Mouse (Mus musculus) cerebral cortex, adult 2 months (tissue): ENCODE results near the gene Cnpy2.

Experiments used
- WGBS: fragments of 180-500 bp; shearing (Covaris S2); methylation state at CpG from one replicate; pipeline ENCODE4 v1.1.7; 2018; 5-methylcytosine and 5-hydroxymethylcytosine counted together

Gene Cnpy2

DNA sequence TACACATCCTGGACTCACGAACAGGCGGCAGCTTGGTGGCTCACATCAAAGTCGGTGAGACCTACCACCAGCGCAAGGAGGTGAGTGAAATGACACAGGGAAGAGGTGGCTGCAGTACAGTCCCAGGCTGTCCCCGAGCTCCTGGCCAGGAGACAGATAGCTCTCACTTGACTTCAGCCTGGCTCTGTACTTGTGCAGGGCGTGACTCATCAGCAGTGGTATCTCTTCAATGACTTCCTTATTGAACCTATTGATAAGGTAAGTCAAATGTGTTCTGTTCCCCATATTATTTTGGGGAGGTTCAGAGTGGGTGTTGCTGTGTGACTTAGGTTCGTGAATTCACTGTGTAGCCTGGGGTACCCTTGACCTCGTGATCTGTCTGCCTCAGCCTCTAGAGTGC lies 6.7 kb upstream of the Cnpy2 start:
- WGBS = 93% methylated on average over 8 of the region's 8 CpGs

DNA sequence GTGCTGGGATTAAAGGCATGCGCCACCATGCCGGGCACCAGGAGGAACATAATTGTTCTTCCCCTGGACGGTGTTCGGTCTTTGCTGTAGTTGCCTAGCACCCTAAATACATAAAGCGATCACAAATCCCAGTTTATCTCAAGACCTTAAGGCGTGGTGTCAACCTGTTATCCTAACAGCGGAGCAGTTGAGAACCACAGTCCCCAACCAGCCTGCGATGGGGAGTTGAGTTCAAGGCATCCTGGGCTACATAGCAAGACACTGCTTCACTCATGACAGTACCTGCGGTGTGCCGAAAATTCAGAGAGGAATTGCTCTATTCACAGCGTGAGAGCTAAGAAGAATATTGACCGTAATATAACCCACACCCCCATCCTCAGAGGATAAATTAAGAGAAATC lies 618 bp upstream of the Cnpy2 start:
- 53% methylated on average over 12 of the region's 12 CpGs for WGBS

DNA sequence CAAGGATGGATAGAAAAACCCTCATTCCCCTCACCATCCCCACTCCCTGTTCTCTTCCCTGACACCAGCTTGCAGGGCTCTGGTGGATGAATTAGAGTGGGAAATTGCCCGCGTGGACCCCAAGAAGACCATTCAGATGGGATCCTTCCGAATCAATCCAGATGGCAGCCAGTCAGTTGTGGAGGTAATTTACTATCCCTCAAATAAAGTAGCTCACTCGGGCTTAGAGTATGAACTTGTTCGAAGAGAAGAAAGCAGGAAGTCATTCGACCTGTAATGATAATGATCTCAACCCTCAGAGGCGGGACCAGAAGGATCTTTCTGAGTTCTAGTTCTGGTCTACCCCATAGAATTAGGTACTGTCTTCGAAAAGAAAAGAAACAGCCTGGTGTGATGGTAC lies 1.3 kb downstream of the Cnpy2 start:
- WGBS = 77% methylated on average over 8 of the region's 8 CpGs

DNA sequence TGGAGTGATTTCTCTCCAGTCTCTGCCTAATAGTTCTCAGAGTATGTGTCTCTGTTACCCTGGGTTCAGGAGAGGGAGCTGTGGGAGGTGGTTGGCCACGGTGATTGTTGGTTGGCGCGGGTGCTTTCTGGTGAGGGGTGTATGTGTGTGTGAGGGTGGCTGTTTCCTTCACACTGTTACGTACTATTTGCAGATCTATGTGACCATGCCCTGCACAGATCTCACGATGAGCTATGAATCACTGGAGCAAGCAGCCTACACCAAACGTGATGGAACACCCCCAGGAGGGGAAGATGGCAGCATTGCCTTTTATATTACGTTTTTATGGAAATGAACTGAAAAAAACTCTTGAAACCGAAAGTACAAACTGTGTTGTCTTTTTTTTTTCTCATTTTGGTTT lies 4.6 kb downstream of the Cnpy2 start:
- 52% methylated on average over 8 of the region's 8 CpGs for WGBS

DNA sequence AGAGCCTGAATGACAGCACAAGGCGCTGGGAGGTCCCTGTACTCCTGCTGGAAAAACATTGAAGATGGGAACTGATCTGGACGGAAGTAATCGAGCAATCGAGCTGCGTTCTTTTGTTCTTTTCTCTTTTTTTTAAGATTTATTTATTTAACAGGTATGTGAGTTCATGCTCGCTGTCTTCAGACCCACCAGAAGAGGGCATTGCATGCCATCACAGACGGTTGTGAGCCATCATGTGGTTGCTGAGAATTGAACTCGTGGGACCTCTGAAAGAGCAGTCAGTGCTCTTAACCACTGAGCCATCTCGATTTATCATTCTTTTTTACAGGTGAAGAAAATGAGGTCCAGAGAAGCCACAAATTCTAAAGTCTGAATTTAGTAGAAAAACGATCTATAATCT lies 5.4 kb downstream of the Cnpy2 start:
- 85% methylated on average over 10 of the region's 10 CpGs for WGBS

DNA sequence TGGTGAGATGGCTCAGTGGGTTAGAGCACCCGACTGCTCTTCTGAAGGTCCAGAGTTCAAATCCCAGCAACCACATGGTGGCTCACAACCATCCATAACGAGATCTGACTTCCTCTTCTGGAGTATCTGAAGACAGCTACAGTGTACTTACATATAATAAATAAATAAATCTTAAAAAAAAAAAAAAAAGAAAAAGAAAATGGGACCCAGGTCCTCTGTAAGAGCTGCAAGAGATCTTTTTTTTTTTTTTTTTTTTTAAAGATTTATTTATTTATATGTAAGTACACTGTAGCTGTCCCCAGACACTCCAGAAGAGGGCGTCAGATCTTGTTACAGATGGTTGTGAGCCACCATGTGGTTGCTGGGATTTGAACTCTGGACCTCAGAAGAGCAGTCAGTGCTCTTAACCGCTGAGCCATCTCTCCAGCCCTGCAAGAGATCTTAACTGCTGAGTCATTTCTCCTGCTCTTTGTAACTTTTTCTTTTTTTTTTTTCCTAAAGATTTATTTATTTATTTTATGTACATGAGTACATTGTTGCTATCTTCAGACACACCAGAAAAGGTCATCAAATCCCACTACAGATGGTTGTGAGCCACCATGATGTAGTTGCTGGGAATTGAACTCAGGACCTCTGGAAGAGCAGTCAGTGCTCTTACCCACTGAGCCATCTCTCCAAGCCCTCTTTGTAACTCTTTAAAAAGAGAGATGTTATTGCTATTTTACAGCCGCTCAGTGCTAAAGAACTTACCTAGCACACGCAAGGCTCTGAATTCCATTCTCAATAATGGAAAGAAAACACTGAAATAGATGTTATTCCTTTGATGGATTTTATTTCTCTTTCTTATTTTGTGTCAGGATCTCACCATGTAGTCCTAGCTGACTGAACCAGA lies 10.3 kb downstream of the Cnpy2 start:
- 77% methylated on average over 6 of the region's 6 CpGs for WGBS

DNA sequence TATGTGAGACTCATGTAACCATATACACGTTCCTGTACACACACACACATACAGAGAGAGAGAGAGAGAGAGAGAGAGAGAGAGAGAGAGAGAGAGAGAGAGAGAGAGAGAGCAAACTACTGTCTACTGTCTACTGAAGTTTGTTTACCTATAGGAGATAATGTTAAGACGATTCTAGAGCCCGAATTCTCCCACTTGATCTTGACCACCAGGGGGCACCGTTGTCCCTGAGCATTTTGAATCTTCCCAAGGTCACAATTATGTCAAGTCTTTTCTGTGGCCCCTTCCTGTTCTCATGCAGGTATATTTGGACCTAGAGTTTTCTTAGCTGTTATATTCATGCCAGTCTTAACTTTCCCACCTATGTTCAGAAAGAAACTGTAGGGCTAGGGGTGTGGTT lies 13.3 kb downstream of the Cnpy2 start:
- WGBS = 4% methylated on average over 4 of the region's 4 CpGs

DNA sequence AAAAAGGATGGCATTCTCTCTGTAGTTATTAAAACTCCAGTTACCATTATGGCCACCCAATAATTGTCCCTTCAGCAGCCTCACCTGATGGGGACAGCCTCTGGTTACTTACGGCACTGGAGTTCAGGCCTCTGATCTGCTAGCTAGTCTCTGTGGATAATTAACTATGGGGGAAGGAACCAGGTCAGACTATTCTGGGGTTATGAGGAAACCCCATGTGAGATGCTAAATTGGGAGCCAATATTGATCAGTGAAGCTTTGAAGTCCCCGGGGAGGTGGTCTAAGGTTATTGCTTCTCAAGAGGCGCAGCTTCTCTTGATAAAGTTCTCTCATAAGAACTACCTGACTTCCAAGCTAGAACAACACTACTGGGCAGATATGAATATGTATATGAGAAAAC lies 13.9 kb downstream of the Cnpy2 start:
- 97% methylated on average over 3 of the region's 3 CpGs for WGBS

DNA sequence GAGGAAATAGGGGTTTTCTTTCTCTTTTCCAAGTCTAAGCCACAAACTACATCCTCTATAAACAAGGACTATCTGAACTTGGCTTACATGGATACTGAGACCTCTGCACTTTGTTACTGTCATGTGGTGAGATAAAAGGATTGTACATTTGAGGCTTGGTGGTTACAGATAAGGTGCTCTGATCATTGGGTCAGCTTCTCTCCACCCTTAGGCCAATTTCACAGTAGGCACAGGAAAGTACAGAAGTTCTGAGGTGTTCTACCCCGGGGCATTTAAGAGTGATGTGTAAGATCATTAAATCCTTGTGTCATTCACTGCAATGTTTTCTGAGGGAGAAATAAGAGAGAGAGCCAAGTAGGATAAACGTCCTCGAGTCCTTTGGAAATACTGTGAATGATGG lies 14.3 kb downstream of the Cnpy2 start:
- WGBS = 71% methylated on average over 3 of the region's 3 CpGs

DNA sequence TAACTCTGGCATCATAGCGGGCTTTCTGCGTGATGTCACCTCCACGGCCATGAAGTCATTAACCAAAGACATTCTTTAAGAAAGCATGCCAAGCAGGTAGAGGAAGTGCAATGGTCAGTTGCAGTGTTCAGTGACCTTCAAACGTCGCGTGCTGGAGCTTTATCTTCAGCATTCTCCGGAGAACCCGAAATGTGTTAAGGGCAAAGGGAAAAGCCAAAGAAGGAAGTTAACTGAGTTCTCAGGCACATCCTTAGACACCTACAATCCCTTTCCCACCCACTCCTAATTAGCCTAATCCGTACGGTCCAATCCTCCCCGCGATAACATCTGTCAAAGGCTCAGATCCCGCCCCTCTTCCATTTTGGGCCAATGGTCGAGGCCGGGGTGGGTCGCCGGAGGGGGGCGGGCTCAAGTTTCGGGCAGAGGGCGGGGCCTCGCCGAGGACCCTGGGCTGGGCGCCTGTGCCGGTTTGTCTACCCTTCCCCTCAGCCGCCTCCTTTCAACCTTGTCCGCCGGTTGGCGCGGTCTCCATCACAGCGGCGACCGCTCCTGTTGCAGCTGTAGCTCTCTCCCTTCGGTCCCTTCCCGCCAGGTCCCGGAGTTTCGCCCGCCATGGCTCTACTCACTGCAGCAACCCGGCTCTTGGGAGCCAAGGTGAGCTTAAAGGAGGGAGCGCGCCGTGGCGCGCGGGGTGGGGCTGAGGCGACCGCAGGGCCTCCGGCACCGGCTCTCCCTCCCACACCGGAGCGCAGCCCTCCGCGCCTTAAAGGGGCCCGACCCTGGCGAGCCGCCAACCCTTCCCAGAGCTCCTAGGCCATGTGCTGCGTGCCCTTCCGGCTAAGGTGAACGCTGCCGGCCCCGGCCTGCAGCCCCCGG lies 15.3 kb downstream of the Cnpy2 start, which contains the start of gene Cs:
Gene Cs, plus strand, starts transcription at position 429 of the 876 bp plus-strand sequence.
- WGBS = under 1% methylated on average over 61 of the region's 61 CpGs

DNA sequence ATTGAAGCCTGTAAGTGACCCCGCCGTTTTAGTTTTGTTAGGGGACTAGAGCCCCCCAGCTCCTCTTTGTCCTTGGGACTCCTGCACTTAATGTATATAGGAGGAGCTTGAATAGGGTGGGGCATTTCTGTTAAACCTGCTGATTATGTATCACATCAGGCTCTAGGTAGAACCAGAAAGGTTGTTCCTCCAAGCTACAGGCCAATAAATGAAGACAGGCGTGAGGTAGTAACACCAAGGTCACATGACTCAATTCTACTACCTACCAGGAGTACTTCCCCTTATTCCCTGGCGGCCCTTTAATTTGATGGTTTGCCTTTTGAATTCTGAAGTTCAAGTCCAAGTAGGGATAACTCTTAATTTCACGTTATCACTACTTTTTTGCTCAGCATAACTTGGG lies 16.2 kb downstream of the Cnpy2 start:
- 8% methylated on average over 5 of the region's 5 CpGs for WGBS

DNA sequence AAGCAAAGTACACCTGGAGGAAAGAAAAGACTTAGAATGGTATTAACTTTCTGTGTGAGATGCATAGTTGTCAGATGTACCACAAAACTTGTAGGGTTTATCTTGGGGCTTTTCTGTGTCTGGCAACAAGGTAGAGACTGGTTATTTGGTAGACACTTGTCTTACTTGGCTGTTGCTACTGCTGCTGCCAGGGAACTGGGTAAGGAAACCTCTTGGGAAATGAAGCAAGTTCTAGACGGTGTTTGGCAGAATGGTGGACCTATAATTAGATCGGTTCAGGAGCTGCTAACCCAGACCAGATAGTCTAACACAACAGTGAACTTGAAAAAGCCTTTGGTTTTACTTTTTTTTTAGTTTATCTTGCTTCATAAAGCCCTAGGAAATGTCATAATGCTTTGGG lies 16.7 kb downstream of the Cnpy2 start:
- WGBS = 17% methylated on average over 2 of the region's 2 CpGs

DNA sequence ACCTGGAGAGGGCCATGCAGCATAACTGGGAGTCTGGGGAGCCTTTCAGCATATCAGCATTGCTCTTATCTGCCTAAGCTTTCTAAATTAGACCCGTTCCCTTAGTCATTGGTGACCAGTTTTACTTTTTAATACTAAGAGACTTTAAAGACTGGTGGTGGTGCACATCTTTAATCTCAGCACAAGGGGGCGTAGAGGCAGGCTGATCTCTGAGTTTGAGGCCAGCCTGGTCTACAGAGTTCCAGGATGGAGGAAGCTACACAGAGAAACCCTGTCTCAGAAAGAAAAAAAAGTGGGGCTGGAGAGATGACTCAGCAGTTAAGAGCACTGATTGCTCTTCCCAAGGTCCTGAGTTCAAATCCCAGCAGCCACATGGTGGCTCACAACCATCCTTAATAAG lies 18.0 kb downstream of the Cnpy2 start:
- 73% methylated on average over 2 of the region's 2 CpGs for WGBS

DNA sequence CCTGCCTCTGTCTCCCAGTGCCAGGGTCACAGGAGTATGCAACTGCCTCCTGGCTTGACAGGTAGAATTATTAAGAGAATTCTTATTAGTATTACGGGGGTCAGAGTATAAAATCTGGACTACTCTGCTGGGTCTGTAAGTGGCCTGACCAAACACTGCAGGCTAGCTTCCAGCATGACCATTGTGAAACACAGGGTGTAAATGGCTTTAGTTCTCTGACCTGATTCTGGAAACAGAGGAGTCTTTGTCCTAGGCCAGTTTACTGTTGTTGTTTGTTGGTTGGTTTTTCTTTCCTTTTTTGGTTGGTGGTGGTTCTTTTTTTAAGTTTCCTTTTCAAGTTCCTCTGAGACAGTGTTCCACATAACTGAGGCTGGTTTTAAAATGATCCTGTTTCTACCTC lies 21.2 kb downstream of the Cnpy2 start:
- WGBS = 76% methylated on average over 1 of the region's 1 CpGs

DNA sequence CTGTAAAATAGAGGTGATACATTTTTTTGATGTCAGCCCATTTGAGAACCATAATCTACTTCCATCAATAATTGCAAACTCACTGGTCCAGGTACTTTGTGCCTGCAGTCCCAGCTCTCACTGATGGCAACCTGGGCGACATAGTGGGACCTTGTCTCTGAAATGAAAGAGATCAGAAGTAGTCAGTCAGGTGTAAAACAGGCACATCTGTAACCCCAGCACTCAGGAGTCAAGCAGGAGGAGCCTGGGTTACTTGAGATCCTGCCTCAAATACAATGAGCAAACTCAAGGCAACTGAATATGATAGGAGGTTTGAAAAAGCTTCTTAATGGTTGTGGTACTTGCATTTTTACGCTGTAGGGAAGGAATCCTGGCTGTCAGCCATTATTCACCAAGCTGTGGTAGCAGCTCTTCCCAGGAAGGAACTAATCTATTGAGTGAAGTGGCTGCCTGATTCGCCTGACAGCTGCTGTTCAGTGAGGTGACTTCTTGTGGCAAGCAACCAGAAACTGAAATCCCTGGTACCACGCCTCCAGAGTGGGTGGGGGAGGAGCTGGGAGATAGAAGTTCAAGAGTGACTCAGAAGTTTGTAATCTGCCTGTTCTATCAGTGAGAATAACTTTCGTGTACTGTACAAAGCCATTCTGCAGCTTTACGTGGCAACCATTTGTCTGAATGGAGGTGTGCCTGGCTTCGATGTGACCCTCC lies 22.5 kb downstream of the Cnpy2 start:
- WGBS = 12% methylated on average over 7 of the region's 7 CpGs

DNA sequence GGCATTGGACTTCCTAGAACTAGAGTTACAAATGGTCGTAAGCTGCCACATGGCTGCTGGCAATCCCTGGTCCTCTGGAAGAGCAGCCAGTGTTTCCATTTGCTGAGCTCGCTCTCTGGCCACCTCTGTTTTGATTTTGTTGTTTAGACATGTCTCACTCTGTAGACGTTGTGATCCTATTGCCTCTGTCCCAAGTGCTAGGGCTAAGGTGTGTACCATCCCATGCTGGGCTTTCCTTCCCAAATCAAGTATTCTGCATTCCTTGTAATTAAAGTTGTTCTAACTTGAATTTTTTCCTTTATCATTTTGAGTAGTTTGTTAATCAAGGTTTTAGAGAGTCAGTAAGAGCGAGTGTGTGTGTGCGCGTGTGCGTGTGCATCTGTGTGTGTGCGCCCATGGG lies 25.3 kb downstream of the Cnpy2 start:
- 88% methylated on average over 8 of the region's 8 CpGs for WGBS

DNA sequence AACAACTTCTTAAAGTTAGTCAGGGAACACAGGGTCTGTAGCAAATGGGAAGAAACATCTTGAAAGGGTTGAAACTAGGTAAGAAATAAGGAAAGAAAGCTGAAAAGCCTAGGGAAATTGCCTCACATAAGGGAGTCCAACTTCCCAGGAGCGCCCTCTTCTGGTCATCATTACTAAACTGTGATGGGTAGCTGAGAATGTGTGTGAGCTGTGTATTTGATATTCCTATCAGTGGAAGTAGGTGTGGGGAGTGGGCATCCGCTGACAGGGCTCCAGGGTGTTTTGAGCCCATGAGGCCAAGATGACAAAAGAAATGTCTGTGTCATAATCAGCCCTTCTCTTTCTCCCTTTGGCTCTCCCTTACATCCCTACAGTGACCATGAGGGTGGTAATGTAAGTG lies 36.5 kb downstream of the Cnpy2 start:
- 49% methylated on average over 2 of the region's 2 CpGs for WGBS

DNA sequence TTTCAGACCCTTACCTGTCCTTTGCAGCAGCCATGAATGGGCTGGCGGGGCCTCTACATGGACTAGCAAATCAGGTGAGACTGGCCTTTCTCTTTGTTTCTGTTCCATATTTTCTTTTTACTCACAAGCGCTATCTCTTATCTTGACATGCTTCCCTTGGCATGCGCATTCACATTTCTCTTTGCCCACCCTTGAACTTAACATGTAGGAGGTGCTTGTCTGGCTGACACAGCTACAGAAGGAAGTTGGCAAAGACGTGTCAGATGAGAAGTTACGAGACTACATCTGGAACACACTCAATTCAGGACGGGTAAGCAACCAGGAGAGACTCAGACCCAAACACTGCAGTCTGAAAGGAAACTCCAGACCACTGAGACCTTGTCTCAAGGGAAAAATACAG lies 37.0 kb downstream of the Cnpy2 start:
- 76% methylated on average over 6 of the region's 6 CpGs for WGBS

DNA sequence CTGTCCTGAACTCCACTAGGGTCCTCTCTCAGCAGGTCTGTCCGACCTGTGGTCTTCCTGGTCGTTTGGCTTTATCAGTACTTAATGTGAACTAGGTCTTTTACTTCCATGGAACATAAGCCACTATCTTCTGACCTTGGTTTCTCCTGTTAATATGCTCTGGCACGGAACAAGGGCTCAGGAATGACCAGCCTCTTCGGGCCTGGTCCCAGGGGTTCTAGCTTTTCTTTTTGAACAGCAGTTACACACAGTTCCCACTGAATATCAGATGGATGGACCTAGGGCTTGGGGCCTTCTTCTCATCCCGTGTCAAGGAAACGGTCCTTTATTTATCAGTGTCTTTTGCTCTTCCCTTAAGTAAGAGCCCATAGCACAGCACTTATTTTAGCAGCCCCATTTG lies 39.6 kb downstream of the Cnpy2 start:
- WGBS = 84% methylated on average over 6 of the region's 6 CpGs

DNA sequence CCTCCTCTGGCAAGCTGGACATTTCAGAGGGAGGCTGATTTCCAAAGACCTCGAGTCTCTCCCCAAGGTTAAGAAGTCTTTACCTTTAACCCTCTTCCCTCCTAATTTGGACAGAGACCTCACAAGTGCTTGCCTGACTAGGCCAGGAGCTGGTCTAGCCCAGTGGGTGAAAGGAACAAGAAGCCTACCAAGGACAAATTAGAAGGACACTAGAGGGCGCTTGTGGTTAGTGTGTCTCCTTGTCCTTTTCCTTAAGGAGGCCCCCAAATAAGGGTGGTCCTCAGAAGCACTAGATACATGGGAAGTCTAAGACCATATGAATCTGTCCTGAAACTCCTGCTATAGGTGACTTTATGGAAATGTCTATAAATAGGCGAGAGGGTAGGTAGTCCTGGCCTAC lies 40.3 kb downstream of the Cnpy2 start:
- WGBS = 45% methylated on average over 3 of the region's 3 CpGs

DNA sequence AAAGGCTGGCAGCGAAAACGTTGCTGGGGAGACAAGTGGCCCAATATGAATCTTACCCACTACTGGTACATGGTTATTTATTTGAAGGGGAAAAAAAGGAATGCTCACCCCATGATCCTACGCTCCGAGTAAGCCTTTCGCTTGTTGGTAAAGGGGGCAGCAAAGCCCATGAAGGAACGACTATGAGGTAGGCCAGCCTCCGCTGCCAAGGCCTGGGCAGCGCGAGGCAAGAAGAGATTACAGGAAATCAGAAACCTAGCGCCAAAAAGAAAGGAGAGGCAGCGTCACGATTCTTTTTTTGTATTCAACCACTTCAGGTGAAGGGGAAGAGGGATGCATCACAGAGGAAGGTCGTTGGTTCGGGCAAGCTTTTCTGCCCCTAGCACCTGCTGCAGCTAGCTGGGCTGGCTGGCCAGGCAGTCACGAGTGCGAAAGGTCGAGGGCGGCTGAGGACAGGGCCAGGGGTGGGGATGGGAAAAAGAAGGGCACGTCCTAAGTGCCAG lies 45.7 kb downstream of the Cnpy2 start:
- 6% methylated on average over 19 of the region's 19 CpGs for WGBS
